Mouse (Mus musculus) kidney, embryonic 14.5 days (tissue): ENCODE results near the gene Dirc2. TPM values are rescaled to one million over a fixed set of nuclear protein-coding genes. Genes with fewer than 3 reads are reported as not detected.

Experiments
- ATAC-seq: fragments of 200-750 bp; cut with Nextera tagmentation; 2 replicates; pipeline ENCODE4 v1.8.0; 2017; ENCODE audit warnings: moderate number of reproducible peaks, mild to moderate bottlenecking, moderate TSS enrichment, moderate library complexity; ENCODE audit not compliant: low FRiP score, low TSS enrichment
- H3K27ac ChIP-seq: fragments of 300-500 bp; sonication (generic); 2 replicates; pipeline ENCODE4 v1.5.1; 2014; ENCODE audit warnings: low read depth, mild to moderate bottlenecking, low read length, moderate library complexity, mixed read lengths
- H3K27me3 ChIP-seq: fragments of 300-500 bp; sonication (generic); 2 replicates; pipeline ENCODE4 v1.6.1; 2014; ENCODE audit warnings: mild to moderate bottlenecking, low read length; ENCODE audit not compliant: control insufficient read depth, insufficient read depth
- H3K36me3 ChIP-seq: fragments of 300-500 bp; sonication (generic); 2 replicates; pipeline ENCODE4 v1.6.1; 2014; ENCODE audit warnings: low read length, mixed read lengths; ENCODE audit not compliant: control insufficient read depth, insufficient read depth
- H3K4me1 ChIP-seq: fragments of 300-500 bp; sonication (generic); 2 replicates; pipeline ENCODE4 v1.6.1; 2014; ENCODE audit warnings: low read length, mixed read lengths; ENCODE audit not compliant: control insufficient read depth, insufficient read depth
- H3K4me2 ChIP-seq: fragments of 300-500 bp; sonication (generic); replicated peaks from 2 replicates; pipeline ENCODE4 v1.6.1; 2014; ENCODE audit warnings: low read depth, mild to moderate bottlenecking, low read length
- H3K4me3 ChIP-seq: fragments of 300-500 bp; sonication (generic); 2 replicates; pipeline ENCODE4 v1.5.1; 2014; ENCODE audit warnings: mild to moderate bottlenecking, low read length
- H3K9ac ChIP-seq: fragments of 300-500 bp; sonication (generic); 2 replicates; pipeline ENCODE4 v1.6.1; 2014; ENCODE audit warnings: low read depth, mild to moderate bottlenecking, low read length, moderate library complexity
- H3K9me3 ChIP-seq: fragments of 300-500 bp; sonication (generic); 2 replicates; pipeline ENCODE4 v1.6.1; 2016; ENCODE audit warnings: low read length; ENCODE audit not compliant: control insufficient read depth
- WGBS: fragments of 180-500 bp; shearing (Covaris S2); extraction: QIAGEN DNeasy Blood & Tissue Kit; methylation state at CpG from one replicate; pipeline ENCODE4 v1.1.7; 2014; 5-methylcytosine and 5-hydroxymethylcytosine counted together
- polyA plus RNA-seq: library from polyadenylated mRNA; unstranded; fragments of >200 nt; fragmentation: Nextera tagmentation; extraction: Ambion mirVana; gene quantifications from 2 replicates; pipeline ENCODE4 v1.2.1, GENCODE M21; 2014

Gene Dirc2
- polyA plus RNA-seq, 1 experiment from 2014 or later = 17.9 TPM

DNA sequence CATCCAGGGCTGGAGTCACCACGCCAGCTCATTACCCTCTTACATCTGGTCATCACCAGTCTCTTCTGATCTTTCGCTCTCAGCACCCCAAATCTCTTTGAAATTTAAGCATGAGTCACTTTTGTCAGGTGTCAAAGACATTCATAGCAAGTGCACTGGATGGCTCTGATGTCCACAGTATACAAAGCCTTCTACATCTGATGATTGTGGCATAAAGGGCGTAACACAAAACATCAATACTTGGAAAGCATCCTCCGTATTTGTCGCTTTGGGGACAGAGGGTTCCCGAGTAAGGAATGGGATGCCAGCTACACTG, 729 bp downstream of the Dirc2 start:
- Histone ChIP-seq H3K4me3 (peak overlapping the region; percentile 77), H3K36me3 (no peaks in the 10 kb centered on the region), H3K9ac (peak overlapping the region; percentile 80), H3K9me3 (no peaks in the 10 kb centered on the region), H3K4me1 (peaks cover 5% of the 10 kb centered on the region; the same call in 1 of the 2 replicates), H3K27me3 (no peaks in the 10 kb centered on the region), H3K4me2 (peak overlapping the region; percentile 60), H3K27ac (no peak overlapping the region)
- WGBS = 20% methylated on average over 6 of the region's 6 CpGs
- no peak for ATAC-seq

DNA sequence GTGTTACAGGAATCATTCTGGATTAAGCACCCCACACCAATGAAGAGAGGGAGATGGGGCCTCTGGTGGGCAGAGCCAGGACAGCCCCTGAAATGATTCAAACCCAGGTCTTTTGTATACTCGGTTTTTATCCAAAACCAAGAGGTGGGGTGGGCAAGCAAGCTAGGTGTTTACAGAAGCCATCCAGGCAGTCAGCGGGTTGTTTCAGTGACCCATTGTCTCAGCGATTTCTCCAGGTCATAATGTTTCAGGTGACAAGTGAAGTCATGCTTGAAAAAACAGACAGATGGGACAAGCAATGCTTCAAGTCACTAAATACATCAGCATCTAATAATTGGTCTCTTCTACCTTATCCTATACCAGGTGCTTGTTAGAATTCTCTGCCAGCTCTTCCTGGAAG, 2.8 kb downstream of the Dirc2 start:
- H3K27ac ChIP-seq = no peak overlapping the region
- no peaks in the 10 kb centered on the region for H3K27me3 ChIP-seq
- H3K4me3 ChIP-seq = no peak overlapping the region
- no peaks in the 10 kb centered on the region for H3K36me3 ChIP-seq
- WGBS = 64% methylated on average over 3 of the region's 3 CpGs
- H3K9ac ChIP-seq = no peak overlapping the region
- H3K4me2 ChIP-seq = no peak overlapping the region
- H3K4me1 ChIP-seq = peaks cover 5% of the 10 kb centered on the region; the same call in 1 of the 2 replicates
- ATAC-seq = no peak
- H3K9me3 ChIP-seq = no peaks in the 10 kb centered on the region

DNA sequence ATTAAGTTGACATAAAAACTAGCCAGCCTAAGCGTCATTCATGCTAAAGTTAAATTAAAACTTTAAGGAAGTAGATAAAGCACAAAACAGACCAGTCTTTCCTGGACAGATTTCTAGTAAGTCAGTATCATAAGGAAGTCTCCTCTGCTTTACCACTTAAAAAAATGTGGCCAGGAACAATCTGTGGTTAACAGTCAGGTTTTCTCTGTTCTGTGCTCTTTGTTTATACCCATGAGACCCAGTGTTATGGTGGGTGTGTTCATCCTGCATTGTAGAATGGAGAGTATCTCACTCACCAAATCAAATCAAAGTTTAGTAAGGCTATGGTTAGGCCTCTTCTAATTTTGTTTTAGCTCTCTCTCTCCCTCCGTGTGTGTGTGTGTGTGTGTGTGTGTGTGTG, 3.7 kb downstream of the Dirc2 start:
- Histone ChIP-seq H3K9ac (no peak overlapping the region), H3K27me3 (no peaks in the 10 kb centered on the region), H3K9me3 (no peaks in the 10 kb centered on the region), H3K36me3 (no peaks in the 10 kb centered on the region), H3K4me2 (no peak overlapping the region), H3K4me1 (peaks cover 5% of the 10 kb centered on the region; the same call in 1 of the 2 replicates), H3K4me3 (no peak overlapping the region), H3K27ac (no peak overlapping the region)
- ATAC-seq = no peak
- WGBS = 87% methylated on average over 2 of the region's 2 CpGs

DNA sequence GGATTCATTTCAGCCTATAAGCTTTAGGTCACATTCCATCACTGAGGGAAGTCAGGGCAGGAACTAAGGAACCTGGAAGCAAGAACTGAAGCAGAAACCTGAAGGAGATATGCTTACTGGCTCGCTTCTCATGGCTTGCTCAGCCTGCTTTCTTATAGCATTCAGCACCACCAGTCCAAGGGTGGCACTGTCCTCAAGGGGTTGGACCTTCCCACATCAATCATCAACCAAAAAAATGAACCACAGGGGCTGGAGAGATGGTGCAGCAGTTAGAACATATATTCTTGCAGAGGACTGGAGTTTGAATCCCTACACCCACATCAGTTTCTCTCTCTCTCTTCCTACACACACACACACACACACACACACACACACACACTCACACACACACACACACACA, 4.2 kb downstream of the Dirc2 start:
- H3K27ac ChIP-seq = no peak overlapping the region
- H3K36me3 ChIP-seq = no peaks in the 10 kb centered on the region
- H3K9me3 ChIP-seq = no peaks in the 10 kb centered on the region
- no peak overlapping the region for H3K9ac ChIP-seq
- WGBS = 80% methylated on average over 1 of the region's 1 CpGs
- no peak overlapping the region for H3K4me2 ChIP-seq
- no peak overlapping the region for H3K4me3 ChIP-seq
- H3K4me1 ChIP-seq = peaks cover 5% of the 10 kb centered on the region; the same call in 1 of the 2 replicates
- no peak for ATAC-seq
- H3K27me3 ChIP-seq = no peaks in the 10 kb centered on the region

DNA sequence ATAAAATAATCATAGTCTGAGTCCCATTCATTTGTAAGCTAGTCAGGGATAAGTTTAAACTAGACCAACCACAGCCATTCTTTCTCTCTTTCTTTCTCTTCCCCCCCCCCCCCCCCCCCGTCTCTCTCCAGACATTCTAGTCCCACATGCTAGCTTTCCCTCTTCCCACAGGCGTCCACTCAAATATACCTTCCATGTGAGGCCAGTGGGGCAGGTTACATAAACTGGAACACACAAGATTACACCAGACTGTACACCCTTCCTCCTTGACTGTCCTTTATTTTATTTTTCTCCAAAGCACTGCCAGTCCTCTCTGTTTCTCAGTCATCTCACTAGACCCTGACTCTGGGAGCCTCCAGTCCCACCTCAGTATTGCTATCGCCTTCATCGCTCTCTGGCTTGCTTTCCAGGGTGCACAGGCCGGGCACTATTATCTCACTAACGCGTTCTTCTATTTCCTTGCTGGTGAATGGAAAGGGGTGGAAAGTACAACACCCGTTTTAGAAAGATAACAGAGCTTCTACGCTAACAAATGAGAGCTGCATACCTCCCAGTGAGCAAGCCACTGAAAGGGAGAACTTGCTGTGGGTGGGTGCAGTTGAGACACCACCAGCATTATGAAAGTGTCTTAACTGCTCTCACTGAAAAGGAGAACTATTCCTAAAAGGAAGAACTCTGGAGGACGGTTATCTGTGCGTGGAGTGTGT, 5.4 kb downstream of the Dirc2 start:
- no peaks in the 10 kb centered on the region for H3K9me3 ChIP-seq
- H3K27me3 ChIP-seq = no peaks in the 10 kb centered on the region
- peaks cover 5% of the 10 kb centered on the region; the same call in 1 of the 2 replicates for H3K4me1 ChIP-seq
- H3K9ac ChIP-seq = no peak overlapping the region
- no peak for ATAC-seq
- H3K36me3 ChIP-seq = no peaks in the 10 kb centered on the region
- 87% methylated on average over 11 of the region's 11 CpGs for WGBS
- no peak overlapping the region for H3K4me3 ChIP-seq
- H3K4me2 ChIP-seq = no peak overlapping the region
- no peak overlapping the region for H3K27ac ChIP-seq

DNA sequence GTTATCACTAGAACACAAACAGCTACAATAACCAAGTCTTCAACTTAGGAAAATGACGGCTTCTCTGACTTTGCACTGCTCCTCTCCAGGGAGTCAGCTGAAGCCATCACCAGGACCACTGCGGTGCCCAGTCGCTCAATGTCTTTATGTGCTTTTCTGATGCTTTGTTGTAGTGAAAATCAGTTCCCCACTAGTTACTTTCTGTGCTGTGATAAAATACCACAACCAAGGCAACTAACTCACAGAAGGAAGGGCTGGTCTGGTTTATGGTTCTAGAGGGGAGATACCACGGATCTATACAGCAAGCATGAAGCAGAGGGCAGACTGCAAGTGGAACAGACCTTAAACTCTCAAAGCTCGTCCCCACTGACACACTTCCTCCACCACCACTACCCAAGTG, 9.8 kb downstream of the Dirc2 start:
- no peak overlapping the region for H3K4me2 ChIP-seq
- no peak overlapping the region for H3K9ac ChIP-seq
- no peak overlapping the region for H3K27ac ChIP-seq
- no peak overlapping the region for H3K4me3 ChIP-seq
- H3K36me3 ChIP-seq = no peaks in the 10 kb centered on the region
- 81% methylated on average over 5 of the region's 5 CpGs for WGBS
- H3K27me3 ChIP-seq = no peaks in the 10 kb centered on the region
- no peaks in the 10 kb centered on the region for H3K4me1 ChIP-seq
- H3K9me3 ChIP-seq = no peaks in the 10 kb centered on the region
- ATAC-seq = no peak

DNA sequence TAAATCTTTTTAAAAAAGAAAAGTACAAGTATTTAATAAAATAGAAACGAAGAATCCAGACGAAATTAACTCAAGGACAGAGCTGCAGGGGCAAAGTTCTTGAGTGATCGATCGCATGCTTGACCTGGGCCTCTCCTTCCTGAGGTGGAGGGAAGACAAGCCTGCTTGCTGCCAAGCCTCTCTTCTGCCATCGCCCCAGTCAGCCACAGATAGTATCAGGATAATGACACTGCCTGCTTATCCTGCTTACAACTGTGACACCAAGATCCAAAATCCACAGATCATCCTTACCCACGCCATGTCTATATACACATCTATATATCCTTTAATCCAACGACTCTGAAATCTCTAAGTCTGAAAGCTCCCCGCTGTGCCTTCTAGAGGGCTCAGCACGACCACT, 12.5 kb downstream of the Dirc2 start:
- Histone ChIP-seq H3K36me3 (no peaks in the 10 kb centered on the region), H3K4me3 (no peak overlapping the region), H3K9me3 (no peaks in the 10 kb centered on the region), H3K4me2 (no peak overlapping the region), H3K27me3 (no peaks in the 10 kb centered on the region), H3K27ac (no peak overlapping the region), H3K9ac (no peak overlapping the region), H3K4me1 (no peaks in the 10 kb centered on the region)
- WGBS = 87% methylated on average over 9 of the region's 9 CpGs
- ATAC-seq = no peak

DNA sequence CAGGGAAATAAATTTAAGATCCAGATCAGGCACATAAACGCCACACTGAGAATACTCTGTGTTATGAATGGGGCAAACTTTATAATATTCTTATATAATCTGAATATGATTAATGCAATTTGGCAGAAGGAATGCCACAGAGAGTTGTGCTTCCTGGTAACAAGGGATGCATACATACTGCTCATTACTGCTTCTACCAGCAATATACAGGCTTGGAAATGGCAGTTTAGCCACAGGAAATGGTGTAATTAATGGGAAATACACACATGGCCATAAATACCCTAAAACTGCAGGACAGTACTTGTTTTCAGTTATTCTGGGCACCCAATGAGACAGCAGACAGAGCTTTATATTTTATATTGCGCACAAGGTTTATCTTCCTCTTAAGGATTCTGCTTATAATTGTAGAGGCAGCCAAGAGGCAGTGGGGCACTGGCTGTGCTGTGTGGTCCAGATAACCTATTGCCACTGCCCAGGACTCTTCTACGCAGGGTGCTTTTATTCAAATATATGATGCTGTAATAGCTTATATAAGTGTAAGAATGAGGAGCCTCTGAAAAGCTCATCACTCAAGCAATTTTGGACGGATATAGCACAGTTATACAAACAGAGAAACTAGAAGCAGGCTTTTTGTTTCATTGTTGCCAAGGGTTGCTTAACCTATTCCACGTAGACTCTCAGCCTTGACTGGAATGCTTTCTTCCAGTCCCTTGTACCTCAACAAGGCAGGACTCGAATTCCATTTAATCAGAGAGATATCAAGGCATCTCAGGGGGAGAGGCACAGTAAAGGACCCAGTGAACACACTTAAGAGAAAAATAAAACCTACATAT, 13.4 kb downstream of the Dirc2 start:
- ATAC-seq = no peak
- no peaks in the 10 kb centered on the region for H3K36me3 ChIP-seq
- 81% methylated on average over 6 of the region's 6 CpGs for WGBS

DNA sequence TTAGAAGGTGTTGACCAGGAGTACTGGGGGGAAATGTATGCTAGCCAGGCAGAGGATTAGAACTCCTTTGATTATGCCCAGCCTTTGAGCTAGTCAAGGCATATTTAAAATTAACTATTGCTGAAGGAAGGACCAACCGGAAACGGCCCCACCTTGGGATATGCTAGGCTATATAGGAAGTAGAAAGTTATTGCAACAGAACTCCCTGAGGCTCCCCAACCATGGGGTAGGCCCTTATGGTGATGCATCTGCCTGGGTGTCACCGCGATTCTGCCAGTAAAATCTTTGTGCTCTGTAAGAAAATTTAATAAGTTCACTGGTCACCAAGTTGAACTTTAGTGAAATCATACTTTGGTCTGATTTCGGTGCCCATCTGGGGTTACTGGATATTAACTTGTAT, 15.2 kb downstream of the Dirc2 start:
- Histone ChIP-seq H3K27me3 (no peaks in the 10 kb centered on the region), H3K9ac (no peak overlapping the region), H3K36me3 (no peaks in the 10 kb centered on the region), H3K4me2 (no peak overlapping the region), H3K9me3 (no peaks in the 10 kb centered on the region), H3K27ac (no peak overlapping the region), H3K4me1 (no peaks in the 10 kb centered on the region), H3K4me3 (no peak overlapping the region)
- ATAC-seq = no peak
- 93% methylated on average over 5 of the region's 5 CpGs for WGBS

More for the DNA sequence above, 13.4 kb downstream of the Dirc2 start:
- Histone ChIP-seq H3K9ac (no peak overlapping the region), H3K4me1 (no peaks in the 10 kb centered on the region), H3K4me3 (no peak overlapping the region), H3K27ac (no peak overlapping the region), H3K27me3 (no peaks in the 10 kb centered on the region), H3K9me3 (no peaks in the 10 kb centered on the region), H3K4me2 (no peak overlapping the region)
